Mouse (Mus musculus) liver, embryonic 15.5 days (tissue): Measurements from ENCODE around the gene Layn. TPM values are rescaled to one million over a fixed set of nuclear protein-coding genes. Genes with fewer than 3 reads are reported as not detected.
A peak's percentile ranks its signal among the peaks of the same experiment; 100 is the strongest.

Experiments
- ATAC-seq: fragments of 200-750 bp; cut with Nextera tagmentation; 2 replicates; pipeline ENCODE4 v1.8.0; 2017; ENCODE audit warnings: moderate number of reproducible peaks, mild to moderate bottlenecking, moderate library complexity; ENCODE audit not compliant: insufficient read depth
- H3K27ac ChIP-seq: fragments of 300-500 bp; sonication (generic); replicated peaks from 2 replicates; pipeline ENCODE4 v1.5.1; 2015; ENCODE audit warnings: mild to moderate bottlenecking, inconsistent platforms
- H3K27me3 ChIP-seq: fragments of 300-500 bp; sonication (generic); 2 replicates; pipeline ENCODE4 v1.6.1; 2015; ENCODE audit warnings: mild to moderate bottlenecking, inconsistent platforms
- H3K36me3 ChIP-seq: fragments of 300-500 bp; sonication (generic); replicated peaks from 2 replicates; pipeline ENCODE4 v1.6.1; 2015; ENCODE audit warnings: moderate library complexity, mild to moderate bottlenecking, inconsistent platforms
- H3K4me1 ChIP-seq: fragments of 300-500 bp; sonication (generic); replicated peaks from 2 replicates; pipeline ENCODE4 v1.6.1; 2015; ENCODE audit warnings: inconsistent platforms
- H3K4me2 ChIP-seq: fragments of 300-500 bp; sonication (generic); 2 replicates; pipeline ENCODE4 v1.6.1; 2015; ENCODE audit warnings: moderate library complexity, mild to moderate bottlenecking, inconsistent platforms
- H3K4me3 ChIP-seq: fragments of 300-500 bp; sonication (generic); replicated peaks from 2 replicates; pipeline ENCODE4 v1.5.1; 2015; ENCODE audit warnings: mild to moderate bottlenecking, inconsistent platforms
- H3K9ac ChIP-seq: fragments of 300-500 bp; sonication (generic); 2 replicates; pipeline ENCODE4 v1.6.1; 2015; ENCODE audit warnings: moderate library complexity, mild to moderate bottlenecking, inconsistent platforms
- H3K9me3 ChIP-seq: fragments of 300-500 bp; sonication (generic); replicated peaks from 2 replicates; pipeline ENCODE4 v1.6.1; 2016; ENCODE audit warnings: inconsistent platforms
- WGBS: fragments of 180-500 bp; shearing (Covaris S2); methylation state at CpG from one replicate; pipeline ENCODE4 v1.1.7; 2015; ENCODE audit warnings: mixed read lengths; ENCODE audit not compliant: insufficient replicate concordance; 5-methylcytosine and 5-hydroxymethylcytosine counted together
- polyA plus RNA-seq: library from polyadenylated mRNA; unstranded; fragments of >200 nt; fragmentation: Nextera tagmentation; extraction: Ambion mirVana; gene quantifications from 2 replicates; pipeline ENCODE4 v1.2.1, GENCODE M21; 2015

Layn gene
- polyA plus RNA-seq, 1 experiment from 2014 or later = 1.8 TPM

DNA sequence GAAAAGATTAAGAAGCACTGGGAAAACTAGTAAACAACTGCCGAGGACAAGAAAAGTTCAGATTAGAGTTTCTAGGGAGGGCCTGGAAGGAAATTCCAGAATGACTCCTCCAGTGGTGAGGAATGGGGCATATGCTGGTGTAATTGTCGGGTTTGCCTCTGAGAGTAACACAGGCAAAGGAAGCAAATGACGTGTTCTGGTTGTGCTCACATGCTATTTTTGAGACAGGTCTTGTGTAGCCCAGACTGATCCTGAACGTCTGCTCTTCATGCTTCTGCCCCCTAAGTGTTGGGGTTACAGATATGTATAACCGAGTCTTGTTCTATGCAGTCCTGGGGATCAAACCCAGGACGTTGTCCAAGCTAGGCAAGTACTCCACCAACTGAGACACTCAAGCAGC, 45.3 kb downstream of the Layn start:
- Histone ChIP-seq H3K9ac (no peak overlapping the region), H3K27me3 (no peaks in the 10 kb centered on the region), H3K4me2 (no peak overlapping the region), H3K4me3 (no peak overlapping the region), H3K9me3 (no peaks in the 10 kb centered on the region), H3K4me1 (no peaks in the 10 kb centered on the region), H3K36me3 (no peaks in the 10 kb centered on the region), H3K27ac (no peak overlapping the region)
- no peak for ATAC-seq
- 51% methylated on average over 6 of the region's 6 CpGs for WGBS

DNA sequence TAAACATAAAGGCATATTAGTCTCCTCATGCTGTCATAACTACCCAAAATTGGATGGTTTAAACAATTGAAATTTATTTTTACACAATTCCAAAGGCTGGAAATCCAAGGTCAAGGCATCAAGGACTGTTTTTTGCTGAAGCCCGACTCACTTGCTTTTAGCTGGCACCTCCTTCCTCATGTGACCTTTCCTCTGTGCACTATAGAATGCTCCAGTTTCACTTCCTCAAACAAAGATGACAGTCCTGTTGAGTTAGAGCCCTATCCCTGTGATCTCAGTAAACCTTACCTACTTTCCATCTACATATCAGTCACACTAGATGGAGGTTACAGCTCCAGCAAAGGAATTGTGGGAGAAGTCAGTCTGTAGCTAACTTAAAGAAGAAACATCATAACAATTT, 46.7 kb downstream of the Layn start:
- Histone ChIP-seq H3K27me3 (no peaks in the 10 kb centered on the region), H3K27ac (no peak overlapping the region), H3K9ac (no peak overlapping the region), H3K9me3 (no peaks in the 10 kb centered on the region), H3K36me3 (no peaks in the 10 kb centered on the region), H3K4me2 (no peak overlapping the region), H3K4me1 (no peaks in the 10 kb centered on the region), H3K4me3 (no peak overlapping the region)
- ATAC-seq = no peak
- WGBS = 12% methylated on average over 1 of the region's 1 CpGs

- H3K4me1 ChIP-seq = no peaks in the 10 kb centered on the region
- no peak for ATAC-seq
- no peaks in the 10 kb centered on the region for H3K36me3 ChIP-seq
- 54% methylated on average over 1 of the region's 1 CpGs for WGBS
- no peak overlapping the region for H3K4me3 ChIP-seq
- H3K9ac ChIP-seq = no peak overlapping the region
- no peak overlapping the region for H3K27ac ChIP-seq
- H3K27me3 ChIP-seq = no peaks in the 10 kb centered on the region
- no peak overlapping the region for H3K4me2 ChIP-seq
- H3K9me3 ChIP-seq = no peaks in the 10 kb centered on the region
Observed at GRCm38 (mm10) chr9:51026952-51027351, 49.9 kb downstream of the Layn start.

DNA sequence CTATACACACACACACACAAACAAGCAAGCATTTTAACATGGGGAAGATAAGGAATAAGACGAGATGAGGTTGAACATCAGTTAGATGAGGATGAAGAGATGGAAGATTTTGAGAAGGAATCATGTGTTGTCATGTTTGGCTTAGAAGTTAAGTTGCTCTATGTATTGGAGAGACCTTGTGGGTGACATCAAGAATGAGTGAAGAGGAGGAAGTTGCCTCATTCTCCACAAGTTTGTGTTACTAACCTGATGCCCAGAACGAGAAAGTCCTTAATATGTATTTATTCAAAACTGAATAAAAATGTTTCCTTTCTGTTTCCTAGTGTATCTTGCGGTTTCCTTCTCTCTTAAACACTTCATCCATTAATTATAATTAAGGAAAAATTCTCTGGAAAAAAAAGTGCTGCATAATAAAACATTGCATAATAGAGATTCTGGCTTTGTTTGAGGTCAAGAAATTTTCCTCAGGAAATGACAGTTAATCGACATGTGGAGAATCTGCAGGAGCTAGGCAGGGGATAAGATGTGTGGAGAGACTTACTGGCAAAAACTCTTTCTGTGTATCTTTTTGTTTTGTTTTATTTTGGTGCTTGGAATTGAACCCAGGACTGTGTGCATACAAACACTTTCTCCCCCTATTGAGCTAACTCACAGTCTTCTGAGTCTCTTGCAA, 55.6 kb downstream of the Layn start:
- H3K4me2 ChIP-seq = no peak overlapping the region
- WGBS = 38% methylated on average over 4 of the region's 4 CpGs
- H3K27ac ChIP-seq = no peak overlapping the region
- H3K27me3 ChIP-seq = no peaks in the 10 kb centered on the region
- H3K4me1 ChIP-seq = 0 out of 2 replicates have a peak, but pooled peaks cover 4% of the 10 kb centered on the region
- no peaks in the 10 kb centered on the region for H3K9me3 ChIP-seq
- H3K36me3 ChIP-seq = no peaks in the 10 kb centered on the region
- ATAC-seq = no peak
- no peak overlapping the region for H3K4me3 ChIP-seq
- no peak overlapping the region for H3K9ac ChIP-seq

DNA sequence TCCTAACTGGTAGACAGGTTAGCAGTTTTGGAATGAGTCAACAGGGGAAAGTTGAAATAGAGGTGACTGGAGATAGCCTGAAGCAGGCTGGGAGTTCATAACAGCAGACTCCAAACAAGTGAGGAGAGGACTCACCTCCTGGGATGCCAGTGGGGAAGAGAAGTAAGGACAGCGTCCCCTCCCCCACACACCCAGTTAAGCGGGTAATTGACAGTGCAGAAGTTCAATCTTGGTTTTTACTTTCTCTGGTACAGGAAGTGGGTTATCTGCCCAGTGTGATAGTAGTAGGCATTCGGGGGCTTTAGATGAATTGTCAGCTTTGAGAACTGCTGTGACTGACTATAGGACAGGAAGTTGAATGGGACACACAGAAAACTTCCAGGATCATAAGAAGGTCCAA, 56.5 kb downstream of the Layn start:
- H3K9me3 ChIP-seq = no peaks in the 10 kb centered on the region
- no peak for ATAC-seq
- 0 out of 2 replicates have a peak, but pooled peaks cover 4% of the 10 kb centered on the region for H3K4me1 ChIP-seq
- no peak overlapping the region for H3K27ac ChIP-seq
- no peak overlapping the region for H3K4me2 ChIP-seq
- no peaks in the 10 kb centered on the region for H3K36me3 ChIP-seq
- H3K27me3 ChIP-seq = no peaks in the 10 kb centered on the region
- H3K9ac ChIP-seq = no peak overlapping the region
- no peak overlapping the region for H3K4me3 ChIP-seq
- WGBS = 10% methylated on average over 3 of the region's 3 CpGs

DNA sequence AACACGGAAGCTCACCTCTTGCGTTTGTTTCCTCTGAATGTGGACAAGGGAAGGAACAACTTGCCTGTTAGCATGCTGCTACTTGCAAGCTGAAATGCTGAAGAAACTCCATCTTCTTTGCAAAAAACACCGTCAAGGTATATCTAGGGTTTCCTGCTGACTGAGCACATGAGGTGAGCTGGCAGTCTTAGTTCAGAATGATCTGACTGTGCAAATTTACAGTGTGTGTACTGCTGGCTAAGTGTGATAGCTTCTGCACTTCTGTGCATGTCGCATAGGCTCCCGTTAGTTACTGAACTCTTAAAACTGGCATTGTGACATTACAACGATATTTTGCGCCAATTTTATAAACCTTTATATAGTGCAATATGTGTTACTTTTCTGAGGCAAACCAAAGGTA, 57.2 kb downstream of the Layn start:
- no peak for ATAC-seq
- H3K36me3 ChIP-seq = no peaks in the 10 kb centered on the region
- no peaks in the 10 kb centered on the region for H3K27me3 ChIP-seq
- H3K4me1 ChIP-seq = 0 out of 2 replicates have a peak, but pooled peaks cover 4% of the 10 kb centered on the region
- no peak overlapping the region for H3K27ac ChIP-seq
- no peak overlapping the region for H3K9ac ChIP-seq
- no peaks in the 10 kb centered on the region for H3K9me3 ChIP-seq
- WGBS = 49% methylated on average over 7 of the region's 7 CpGs
- H3K4me2 ChIP-seq = no peak overlapping the region
- H3K4me3 ChIP-seq = no peak overlapping the region

DNA sequence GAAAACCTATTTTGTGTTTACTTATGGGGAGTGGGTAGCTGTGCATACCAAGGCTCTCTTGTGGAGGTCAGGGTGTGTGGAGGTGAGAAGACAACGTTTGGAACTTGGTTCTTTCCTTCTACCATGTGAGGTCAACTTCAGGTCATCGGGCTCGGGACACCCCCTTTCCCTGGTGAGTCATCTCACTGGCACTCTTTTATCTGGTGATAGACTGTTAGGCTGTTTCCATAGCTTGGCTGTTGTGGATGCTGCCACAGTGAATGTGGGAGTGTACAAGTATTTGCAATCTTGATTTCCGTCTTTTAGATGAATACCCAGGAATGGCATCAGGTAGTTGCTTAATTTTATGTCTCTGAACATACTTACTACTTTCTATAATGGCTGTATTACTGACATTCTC, 61.2 kb downstream of the Layn start:
- Histone ChIP-seq H3K4me1 (0 out of 2 replicates have a peak, but pooled peaks cover 1% of the 10 kb centered on the region), H3K27me3 (no peaks in the 10 kb centered on the region), H3K36me3 (no peaks in the 10 kb centered on the region), H3K4me3 (no peak overlapping the region), H3K4me2 (no peak overlapping the region), H3K9me3 (no peaks in the 10 kb centered on the region), H3K9ac (no peak overlapping the region), H3K27ac (no peak overlapping the region)
- no peak for ATAC-seq
- 31% methylated on average over 4 of the region's 4 CpGs for WGBS

- Histone ChIP-seq H3K27me3 (no peaks in the 10 kb centered on the region), H3K4me1 (peaks cover 10% of the 10 kb centered on the region), H3K9me3 (no peaks in the 10 kb centered on the region), H3K27ac (no peak overlapping the region), H3K9ac (no peak overlapping the region), H3K36me3 (no peaks in the 10 kb centered on the region), H3K4me3 (no peak overlapping the region), H3K4me2 (no peak overlapping the region)
- 45% methylated on average over 1 of the region's 1 CpGs for WGBS
- ATAC-seq = no peak
Observed at GRCm38 (mm10) chr9:51013644-51014043, 63.2 kb downstream of the Layn start.

DNA sequence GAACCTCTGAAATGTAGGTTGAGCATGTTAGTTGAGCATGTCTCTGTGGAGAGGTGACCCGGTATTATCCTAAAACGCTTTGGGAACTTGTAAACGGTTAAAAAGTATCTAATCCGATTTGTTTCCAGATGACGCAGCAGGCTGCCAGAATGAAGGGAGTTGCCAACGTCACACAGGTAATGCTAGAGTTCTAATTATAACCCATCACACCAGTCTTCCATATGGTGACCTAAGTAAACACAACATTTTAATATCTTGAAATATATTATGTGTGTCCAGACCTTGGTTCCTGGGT, 67.3 kb downstream of the Layn start:
- H3K4me2 ChIP-seq = peak overlapping the region; percentile 81
- 0 out of 2 replicates have a peak overlapping the region, but pooled peaks have one; percentile 34 for H3K27ac ChIP-seq
- peaks cover 29% of the 10 kb centered on the region for H3K4me1 ChIP-seq
- H3K4me3 ChIP-seq = peak overlapping the region; percentile 87
- H3K9ac ChIP-seq = peak overlapping the region; percentile 52
- H3K36me3 ChIP-seq = no peaks in the 10 kb centered on the region
- 9% methylated on average over 6 of the region's 6 CpGs for WGBS
- no peaks in the 10 kb centered on the region for H3K27me3 ChIP-seq
- no peaks in the 10 kb centered on the region for H3K9me3 ChIP-seq
- ATAC-seq = no peak

GRCm38 (mm10) chr9:51008841-51009655, 67.8 kb downstream of the Layn start, which contains the start of gene Sik2:
Gene Sik2, minus strand, starts transcription at chr9:51009073.
- H3K9me3 ChIP-seq = no peaks in the 10 kb centered on the region
- peak; percentile 96 for ATAC-seq
- WGBS = under 1% methylated on average over 74 of the region's 85 CpGs
- H3K27me3 ChIP-seq = no peaks in the 10 kb centered on the region
- peak within 1 kb of the TSS; percentile 90 for H3K9ac ChIP-seq
- peak within 1 kb of the TSS; percentile 95 for H3K27ac ChIP-seq
- H3K4me2 ChIP-seq = peak within 1 kb of the TSS; percentile 81
- peaks cover 32% of the 10 kb centered on the region for H3K4me1 ChIP-seq
- H3K36me3 ChIP-seq = no peaks in the 10 kb centered on the region
- H3K4me3 ChIP-seq = peak within 1 kb of the TSS; percentile 87

GRCm38 (mm10) chr9:51008068-51008840, 68.6 kb downstream of the Layn start:
- WGBS = under 1% methylated on average over 64 of the region's 65 CpGs
- H3K36me3 ChIP-seq = no peaks in the 10 kb centered on the region
- peak overlapping the region; percentile 90 for H3K9ac ChIP-seq
- peak overlapping the region; percentile 87 for H3K4me3 ChIP-seq
- peak; percentile 66 for ATAC-seq
- peak overlapping the region; percentile 81 for H3K4me2 ChIP-seq
- H3K9me3 ChIP-seq = no peaks in the 10 kb centered on the region
- H3K4me1 ChIP-seq = peaks cover 35% of the 10 kb centered on the region
- H3K27ac ChIP-seq = peak overlapping the region; percentile 95
- H3K27me3 ChIP-seq = no peaks in the 10 kb centered on the region
